Mouse (Mus musculus) neural tube, embryonic 11.5 days (tissue): ENCODE results near the gene Tmem101. TPM values are rescaled to one million over a fixed set of nuclear protein-coding genes. Genes with fewer than 3 reads are reported as not detected.

Source experiments
- ATAC-seq: fragments of 200-750 bp; cut with Nextera tagmentation; 2 replicates; pipeline ENCODE4 v1.8.0; 2017; ENCODE audit warnings: moderate number of reproducible peaks, mild to moderate bottlenecking, moderate TSS enrichment, moderate library complexity; ENCODE audit not compliant: insufficient read depth, low FRiP score, low TSS enrichment
- DNase-seq: peaks from one replicate; pipeline ENCODE4 v3.0.0-alpha.2; 2015; ENCODE audit warnings: low spot score
- H3K27ac ChIP-seq: fragments of 300-500 bp; sonication (generic); 2 replicates; pipeline ENCODE4 v1.5.1; 2014; ENCODE audit warnings: low read depth, mild to moderate bottlenecking, low read length
- H3K27me3 ChIP-seq: fragments of 300-500 bp; sonication (generic); 2 replicates; pipeline ENCODE4 v1.6.1; 2014; ENCODE audit warnings: mild to moderate bottlenecking, low read length, mixed read lengths; ENCODE audit not compliant: control insufficient read depth, insufficient read depth
- H3K36me3 ChIP-seq: fragments of 300-500 bp; sonication (generic); 2 replicates; pipeline ENCODE4 v1.6.1; 2014; ENCODE audit warnings: mild to moderate bottlenecking, low read length, moderate library complexity, mixed read lengths; ENCODE audit not compliant: control insufficient read depth, insufficient read depth
- H3K4me1 ChIP-seq: fragments of 300-500 bp; sonication (generic); 2 replicates; pipeline ENCODE4 v1.6.1; 2014; ENCODE audit warnings: low read length, mixed read lengths; ENCODE audit not compliant: control insufficient read depth, insufficient read depth
- H3K4me2 ChIP-seq: fragments of 300-500 bp; sonication (generic); 2 replicates; pipeline ENCODE4 v1.6.1; 2014; ENCODE audit warnings: low read depth, mild to moderate bottlenecking, moderate library complexity
- H3K4me3 ChIP-seq: fragments of 300-500 bp; sonication (generic); 2 replicates; pipeline ENCODE4 v1.5.1; 2014; ENCODE audit warnings: low read depth, low read length
- H3K9ac ChIP-seq: fragments of 300-500 bp; sonication (generic); 2 replicates; pipeline ENCODE4 v1.6.1; 2014; ENCODE audit warnings: mild to moderate bottlenecking, low read length
- H3K9me3 ChIP-seq: fragments of 300-500 bp; sonication (generic); 2 replicates; pipeline ENCODE4 v1.6.1; 2016; ENCODE audit warnings: low read length; ENCODE audit not compliant: control insufficient read depth
- WGBS: fragments of 180-500 bp; shearing (Covaris S2); extraction: QIAGEN DNeasy Blood & Tissue Kit; methylation state at CpG from one replicate; pipeline ENCODE4 v1.1.7; 2014; 5-methylcytosine and 5-hydroxymethylcytosine counted together
- polyA plus RNA-seq: library from polyadenylated mRNA; unstranded; fragments of >200 nt; fragmentation: Nextera tagmentation; extraction: Ambion mirVana; gene quantifications from 2 replicates; pipeline ENCODE4 v1.2.1, GENCODE M21; 2014

The Tmem101 gene
- polyA plus RNA-seq, 1 experiment from 2014 or later = 34.9 TPM

DNA sequence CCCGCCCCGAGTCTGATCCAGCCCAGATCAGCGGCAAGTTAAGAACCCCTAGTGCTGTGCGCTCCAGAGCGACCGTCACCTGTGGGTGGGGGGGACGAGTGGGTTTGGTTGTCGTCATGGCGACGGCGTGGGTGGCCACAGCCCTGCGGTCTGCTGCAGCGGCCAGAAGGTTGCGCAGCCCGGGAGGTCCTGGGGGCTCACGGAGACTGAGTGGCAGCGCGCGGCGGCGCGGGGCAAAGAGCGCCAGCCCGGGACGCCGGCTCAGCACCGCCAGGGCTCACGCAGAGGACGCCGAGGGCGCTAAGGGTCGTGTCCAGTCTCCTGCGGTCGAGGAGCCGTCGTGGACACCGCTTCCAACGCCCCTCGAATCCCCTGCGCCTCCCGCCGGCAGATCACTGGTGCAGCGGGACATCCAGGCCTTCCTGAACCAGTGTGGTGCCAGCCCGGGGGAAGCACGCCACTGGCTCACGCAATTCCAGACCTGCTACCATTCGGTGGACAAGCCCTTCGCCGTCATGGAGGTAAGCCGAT lies 10.7 kb downstream of the Tmem101 start, which contains the start of gene Nags:
Nags (plus strand) TSS at position 43 of the 531 bp plus-strand sequence.
- DNase-seq (no peak), ATAC-seq (no peak)
- no peak within 1 kb of the TSS for H3K27ac ChIP-seq
- peak within 1 kb of the TSS; percentile 30 for H3K4me2 ChIP-seq
- H3K9ac ChIP-seq = no peak within 1 kb of the TSS
- no peaks in the 10 kb centered on the region for H3K9me3 ChIP-seq
- H3K36me3 ChIP-seq = no peaks in the 10 kb centered on the region
- H3K27me3 ChIP-seq = peaks cover 60% of the 10 kb centered on the region
- H3K4me3 ChIP-seq = peak within 1 kb of the TSS; percentile 24
- WGBS = 2% methylated on average over 50 of the region's 50 CpGs
- H3K4me1 ChIP-seq = no peaks in the 10 kb centered on the region; the same call in 1 of the 2 replicates

DNA sequence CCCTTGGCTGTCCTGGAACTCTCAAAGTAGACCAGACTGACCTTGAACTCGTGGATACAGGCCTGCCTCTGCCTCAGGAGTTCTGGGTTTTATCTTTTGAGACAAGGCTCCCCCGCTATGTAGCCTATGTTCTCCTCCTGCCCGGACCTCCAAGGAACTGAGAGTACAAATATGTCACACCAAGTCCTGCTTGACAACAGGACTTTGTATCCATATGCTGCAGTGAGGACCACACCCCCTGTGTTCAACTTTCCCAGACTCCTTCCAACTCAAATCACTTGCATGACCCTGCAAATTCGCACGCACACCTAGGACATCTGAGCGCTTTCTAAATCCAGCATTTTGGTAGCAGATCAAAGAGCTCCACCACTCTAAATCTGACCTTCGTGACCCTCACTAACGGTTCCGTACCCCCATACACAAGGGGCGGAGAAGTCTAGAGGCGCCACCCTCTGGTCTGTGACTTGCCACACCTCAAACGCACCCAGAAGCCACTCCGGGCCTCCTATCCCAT lies 11.2 kb downstream of the Tmem101 start:
- ATAC-seq (no peak), DNase-seq (no peak)
- Histone ChIP-seq H3K4me1 (no peaks in the 10 kb centered on the region; the same call in 1 of the 2 replicates), H3K4me2 (peak overlapping the region; percentile 30), H3K27me3 (peaks cover 60% of the 10 kb centered on the region), H3K36me3 (no peaks in the 10 kb centered on the region), H3K27ac (no peak overlapping the region), H3K9me3 (no peaks in the 10 kb centered on the region), H3K4me3 (peak overlapping the region; percentile 24), H3K9ac (no peak overlapping the region)
- WGBS = 24% methylated on average over 13 of the region's 13 CpGs

DNA sequence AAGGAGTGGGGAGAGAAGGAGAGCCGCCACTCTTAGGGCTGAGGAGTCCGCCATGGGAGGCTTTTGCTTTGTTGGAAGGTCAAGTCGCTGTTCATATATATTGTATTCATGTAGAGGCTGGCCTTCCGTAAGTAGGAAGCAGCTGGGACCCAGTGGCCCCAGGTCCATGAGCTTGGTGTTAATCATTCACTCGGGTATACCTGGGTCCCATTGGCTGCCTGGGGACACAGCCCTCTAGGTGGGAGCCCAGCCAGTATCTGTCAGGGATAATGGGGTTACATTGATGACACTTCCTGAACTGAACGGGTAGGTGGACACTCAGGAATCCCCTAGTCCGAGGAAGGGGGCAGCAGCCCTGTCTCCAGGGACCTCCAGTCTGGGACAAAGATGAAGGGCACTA lies 13.8 kb downstream of the Tmem101 start:
- Histone ChIP-seq H3K27ac (no peak overlapping the region), H3K4me2 (no peak overlapping the region), H3K9ac (no peak overlapping the region), H3K4me3 (no peak overlapping the region), H3K9me3 (no peaks in the 10 kb centered on the region), H3K27me3 (peaks cover 40% of the 10 kb centered on the region), H3K4me1 (no peaks in the 10 kb centered on the region; the same call in 1 of the 2 replicates), H3K36me3 (no peaks in the 10 kb centered on the region)
- ATAC-seq = no peak
- DNase-seq = no peak
- 72% methylated on average over 7 of the region's 7 CpGs for WGBS

DNA sequence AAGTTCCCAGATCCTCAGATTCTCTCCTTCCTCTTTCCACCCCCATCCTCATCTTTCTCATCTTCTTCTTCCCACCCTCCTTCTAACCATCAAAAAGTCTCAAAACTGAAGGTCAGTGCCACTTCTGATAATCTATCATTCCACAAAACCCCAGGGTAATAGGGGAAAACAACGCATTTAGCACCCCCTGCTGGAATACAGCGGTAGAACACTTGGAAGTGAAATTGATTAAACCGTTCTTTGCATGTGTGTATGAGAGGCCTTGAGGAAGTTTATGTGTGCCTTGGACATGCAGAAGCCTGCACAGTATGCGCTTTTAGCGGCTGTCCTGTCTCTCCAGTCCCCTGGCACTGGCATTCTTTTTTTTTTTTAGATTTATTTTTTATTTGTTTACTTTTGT lies 15.7 kb downstream of the Tmem101 start:
- H3K4me1 ChIP-seq = no peaks in the 10 kb centered on the region
- H3K36me3 ChIP-seq = no peaks in the 10 kb centered on the region
- no peak overlapping the region for H3K9ac ChIP-seq
- H3K4me2 ChIP-seq = no peak overlapping the region
- H3K27ac ChIP-seq = no peak overlapping the region
- H3K4me3 ChIP-seq = no peak overlapping the region
- WGBS = 4% methylated on average over 5 of the region's 5 CpGs
- DNase-seq (peak; percentile 52), ATAC-seq (no peak)
- no peaks in the 10 kb centered on the region for H3K9me3 ChIP-seq
- peaks cover 21% of the 10 kb centered on the region for H3K27me3 ChIP-seq

DNA sequence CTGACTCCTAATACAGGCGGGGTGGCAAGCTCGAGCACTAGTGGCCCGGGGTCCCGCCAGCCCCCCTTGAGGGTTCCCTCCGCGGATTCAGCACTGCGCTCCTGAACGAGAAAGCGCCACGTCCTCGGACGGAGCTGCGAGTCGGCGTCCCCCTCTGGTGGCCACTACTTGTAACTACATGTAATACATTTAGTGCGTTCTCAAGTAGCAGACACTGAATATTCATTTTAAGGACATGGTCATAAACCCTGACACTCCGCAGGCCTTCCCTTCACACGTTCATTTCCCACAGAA lies 17.8 kb downstream of the Tmem101 start:
- under 1% methylated on average over 18 of the region's 18 CpGs for WGBS
- Histone ChIP-seq H3K9me3 (no peaks in the 10 kb centered on the region), H3K4me2 (peak overlapping the region; percentile 42), H3K4me3 (0 out of 2 replicates have a peak overlapping the region, but pooled peaks have one; percentile 8), H3K4me1 (no peaks in the 10 kb centered on the region), H3K27ac (no peak overlapping the region), H3K27me3 (0 out of 2 replicates have a peak, but pooled peaks cover 3% of the 10 kb centered on the region), H3K9ac (0 out of 2 replicates have a peak overlapping the region, but pooled peaks have one; percentile 44), H3K36me3 (no peaks in the 10 kb centered on the region)
- DNase-seq (peak; percentile 78), ATAC-seq (peak; percentile 50; the same call in 1 of the 2 replicates)

DNA sequence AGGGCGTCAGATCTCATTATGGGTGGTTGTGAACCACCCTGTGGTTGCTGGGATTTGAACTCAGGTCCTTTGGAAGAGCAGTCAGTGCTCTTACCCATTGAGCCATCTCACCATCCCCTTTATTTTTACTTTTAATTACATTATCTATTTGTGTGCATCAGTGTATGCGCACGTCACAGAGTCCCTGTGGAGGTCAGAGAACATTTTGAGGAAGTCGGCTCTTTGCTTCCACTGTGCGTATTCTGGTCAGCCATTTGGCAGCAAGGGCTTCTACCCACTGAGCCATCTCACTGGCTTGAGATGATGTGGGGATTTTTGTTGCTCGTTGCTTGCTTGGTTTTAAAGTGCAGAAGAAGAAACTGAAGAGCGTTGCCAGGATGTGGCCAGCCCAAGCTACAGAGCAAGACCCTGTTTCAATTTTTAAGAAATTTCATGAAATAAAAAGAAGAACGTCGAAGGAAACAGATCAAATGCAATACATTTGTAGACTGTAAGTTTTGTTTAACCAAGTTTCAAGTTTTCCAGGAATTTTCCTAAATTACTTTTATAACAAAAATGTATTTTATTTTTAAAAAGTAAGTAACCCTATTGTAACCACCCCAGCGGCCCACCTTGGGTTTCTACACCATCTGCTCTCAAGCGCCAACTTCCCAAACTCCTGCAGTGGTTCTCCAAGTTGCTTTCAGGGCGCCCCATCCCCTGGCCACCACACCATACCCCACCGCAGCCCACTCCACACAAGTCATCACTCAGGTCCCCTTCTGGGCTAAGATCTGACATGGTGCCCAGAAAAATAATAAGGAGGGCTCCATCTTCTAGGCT lies 18.4 kb downstream of the Tmem101 start:
- 0 out of 2 replicates have a peak, but pooled peaks cover 2% of the 10 kb centered on the region for H3K27me3 ChIP-seq
- no peaks in the 10 kb centered on the region for H3K9me3 ChIP-seq
- H3K27ac ChIP-seq = no peak overlapping the region
- WGBS = 48% methylated on average over 13 of the region's 13 CpGs
- peak overlapping the region; percentile 42 for H3K4me2 ChIP-seq
- no peaks in the 10 kb centered on the region for H3K4me1 ChIP-seq
- H3K4me3 ChIP-seq = 0 out of 2 replicates have a peak overlapping the region, but pooled peaks have one; percentile 8
- 0 out of 2 replicates have a peak overlapping the region, but pooled peaks have one; percentile 44 for H3K9ac ChIP-seq
- no peak for DNase-seq
- no peaks in the 10 kb centered on the region for H3K36me3 ChIP-seq
- ATAC-seq = no peak

DNA sequence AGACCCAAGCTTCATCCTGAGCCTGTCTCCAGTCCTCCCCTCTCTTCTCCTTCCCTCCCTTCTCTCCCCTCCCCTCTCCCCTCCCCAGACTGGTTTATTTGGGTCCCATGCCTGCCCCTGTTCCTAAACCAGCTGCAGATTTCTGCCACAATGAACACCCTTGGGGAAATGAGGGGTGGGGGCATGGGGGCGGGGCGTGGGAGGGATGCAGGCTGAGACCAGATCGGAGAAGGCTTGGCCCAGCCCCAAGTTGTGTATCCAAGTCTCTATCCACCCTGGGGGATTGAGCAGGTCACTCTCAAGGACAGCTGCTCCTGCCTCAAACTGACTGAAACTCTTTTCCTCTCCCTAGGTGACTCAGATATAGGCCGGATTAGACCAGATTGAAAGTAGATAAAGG lies 21.7 kb downstream of the Tmem101 start:
- no peak overlapping the region for H3K9ac ChIP-seq

DNA sequence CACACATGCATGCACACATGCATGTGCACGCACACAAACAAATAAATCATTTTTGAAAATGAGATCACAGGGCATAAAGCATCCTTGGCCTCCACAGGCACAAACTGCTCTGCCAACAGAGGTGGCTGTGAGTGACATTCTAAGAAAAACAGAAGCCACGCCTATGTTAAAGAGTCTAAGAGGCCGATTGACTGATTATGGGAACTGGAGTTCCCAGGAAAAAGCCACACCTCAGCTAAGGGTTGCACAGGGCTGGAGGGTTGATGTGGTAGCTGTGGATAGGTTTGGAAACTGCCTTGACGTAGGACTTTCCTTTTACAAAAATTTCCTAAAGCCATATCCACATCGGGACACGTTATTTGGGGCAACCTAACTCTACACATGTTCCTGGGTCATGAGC lies 38.8 kb downstream of the Tmem101 start:
- no peaks in the 10 kb centered on the region for H3K36me3 ChIP-seq
- H3K9me3 ChIP-seq = no peaks in the 10 kb centered on the region
- H3K4me1 ChIP-seq = no peaks in the 10 kb centered on the region
- no peak overlapping the region for H3K9ac ChIP-seq
- H3K4me3 ChIP-seq = no peak overlapping the region
- DNase-seq (no peak), ATAC-seq (no peak)
- 81% methylated on average over 6 of the region's 6 CpGs for WGBS
- no peak overlapping the region for H3K27ac ChIP-seq
- H3K27me3 ChIP-seq = no peaks in the 10 kb centered on the region
- no peak overlapping the region for H3K4me2 ChIP-seq

More for the DNA sequence above, 21.7 kb downstream of the Tmem101 start:
- Histone ChIP-seq H3K4me1 (no peaks in the 10 kb centered on the region), H3K27ac (no peak overlapping the region), H3K27me3 (no peaks in the 10 kb centered on the region), H3K36me3 (no peaks in the 10 kb centered on the region), H3K4me3 (no peak overlapping the region), H3K9me3 (no peaks in the 10 kb centered on the region), H3K4me2 (no peak overlapping the region)
- no peak for ATAC-seq
- DNase-seq = no peak
- 37% methylated on average over 4 of the region's 4 CpGs for WGBS
